Mouse (Mus musculus) G1E (cell line): ENCODE data around the gene Gm26897.

Experiments
- CTCF ChIP-seq: IDR thresholded peaks from 2 replicates; pipeline ENCODE4 v1.5.1; 2012; ENCODE audit warnings: low read depth, low read length, inconsistent platforms, mixed read lengths
- TAL1 ChIP-seq: conservative IDR thresholded peaks from 2 replicates; pipeline ENCODE4 v1.6.1; 2012; ENCODE audit warnings: low read depth, low read length, inconsistent platforms, mixed read lengths

GRCm38 (mm10) chr5:111755330-111755729 lies 21.6 kb downstream of the Gm26897 start:
- TF ChIP-seq CTCF (no peak), TAL1 (no peak)
